Mouse (Mus musculus) brain, embryonic 14.5 days (tissue): ENCODE measurements around the gene Pprc1. TPM values are rescaled to one million over a fixed set of nuclear protein-coding genes. Genes with fewer than 3 reads are reported as not detected.

Experiments
- DNase-seq: peaks from one replicate; pipeline ENCODE4 v3.0.0-alpha.2; 2011; ENCODE audit warnings: low read depth
- CTCF ChIP-seq: fragments of 200-500 bp; IDR thresholded peaks from 2 replicates; pipeline ENCODE4 v1.5.1; 2012; ENCODE audit warnings: inconsistent platforms, mild to moderate bottlenecking, moderate library complexity, borderline replicate concordance; ENCODE audit not compliant: insufficient read depth, insufficient read length; ENCODE audit errors: extremely low read depth
- POLR2A ChIP-seq: fragments of 200-500 bp; IDR thresholded peaks from 2 replicates; pipeline ENCODE4 v1.6.1; 2012; ENCODE audit warnings: mild to moderate bottlenecking, inconsistent platforms, borderline replicate concordance; ENCODE audit not compliant: poor library complexity, insufficient read depth, insufficient read length, severe bottlenecking; ENCODE audit errors: extremely low read depth
- polyA plus RNA-seq: library from polyadenylated mRNA; depleted of rRNA; stranded (reverse); fragments of >200 nt; gene quantifications from 2 replicates; pipeline ENCODE4 v1.2.3, GENCODE M21; 2012; rRNA removed

The Pprc1 gene
- polyA plus RNA-seq, 1 experiment: 30.1 TPM

- TF ChIP-seq POLR2A: no peak
- no peak for DNase-seq
Observed at GRCm38 (mm10) chr19:46110781-46111180, 66.1 kb downstream of the Pprc1 start.

- TF ChIP-seq CTCF: no peak
- no peak for TF ChIP-seq POLR2A
- DNase-seq: no peak
Observed at GRCm38 (mm10) chr19:46114617-46115016, 69.9 kb downstream of the Pprc1 start.

DNA sequence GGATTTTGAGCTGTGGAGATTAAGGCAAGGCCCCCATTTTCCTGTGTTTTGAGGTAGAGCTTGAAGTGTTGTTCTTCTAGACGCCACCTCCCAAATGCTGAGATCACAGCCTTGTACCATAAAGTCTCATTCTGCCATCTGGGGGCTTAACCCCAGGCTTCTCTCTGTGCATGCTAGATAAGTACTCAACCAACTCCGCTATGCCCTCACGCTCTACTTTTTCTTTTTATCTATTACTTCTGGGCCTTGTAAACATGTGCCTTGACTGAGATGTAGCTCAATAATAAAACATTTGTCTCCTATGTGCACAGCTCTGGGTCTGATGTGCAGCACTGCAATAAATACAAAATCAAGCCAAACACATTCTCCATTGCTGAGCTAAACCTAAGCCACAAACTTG lies 74.8 kb downstream of the Pprc1 start:
- no peak for TF ChIP-seq POLR2A
- no peak for TF ChIP-seq CTCF
- DNase-seq: no peak

DNA sequence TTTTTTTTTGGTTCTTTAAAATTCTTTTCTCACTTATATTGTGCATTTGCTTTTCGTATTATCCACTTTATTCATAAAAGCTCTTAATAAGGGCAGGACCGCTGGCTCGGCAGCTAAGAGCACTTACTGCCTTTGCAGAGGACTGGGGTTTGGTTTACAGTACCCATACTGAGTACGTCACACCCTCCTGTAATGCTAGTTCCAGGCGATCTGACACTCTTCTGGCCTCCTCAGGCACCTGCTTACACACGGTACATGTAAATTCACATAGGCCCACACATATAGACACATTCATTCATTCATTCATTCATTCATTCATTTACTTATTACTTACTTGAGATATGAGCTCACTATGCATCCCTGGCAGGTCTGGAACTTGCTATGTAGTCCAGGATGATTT lies 76.2 kb downstream of the Pprc1 start:
- TF ChIP-seq POLR2A: no peak
- no peak for TF ChIP-seq CTCF
- no peak for DNase-seq

Other genes starting within 250 kb of the Pprc1 start
- gene Kcnip2, start 228.8 kb upstream of the Pprc1 start, polyA plus RNA-seq: 9.0 and 10.2 TPM in 2 replicates
- gene Armh3, start 46.4 kb upstream of the Pprc1 start, polyA plus RNA-seq: 19.6 and 22.0 TPM in 2 replicates
- 1.6 and 2.1 TPM in 2 replicates for gene Hps6, start 41.4 kb upstream of the Pprc1 start, polyA plus RNA-seq
- 404 and 531 TPM in 2 replicates for gene Ldb1, start 328 bp downstream of the Pprc1 start, polyA plus RNA-seq
- gene Nolc1, start 31.0 kb downstream of the Pprc1 start, polyA plus RNA-seq: 41.4 and 54.5 TPM in 2 replicates
- gene Elovl3, start 87.0 kb downstream of the Pprc1 start, polyA plus RNA-seq: not detected in 2 replicates
- 2.6 and 2.7 TPM in 2 replicates for gene Pitx3, start 103.4 kb downstream of the Pprc1 start, polyA plus RNA-seq
- 94.8 and 106 TPM in 2 replicates for gene Gbf1, start 107.6 kb downstream of the Pprc1 start, polyA plus RNA-seq